Mouse (Mus musculus) thymus, adult 2 months (tissue): ENCODE results near the gene Angptl8. TPM values are rescaled to one million over a fixed set of nuclear protein-coding genes. Genes with fewer than 3 reads are reported as not detected.

Experiments used
- DNase-seq: peaks from one replicate; pipeline ENCODE4 v3.0.0; 2021
- H3K27ac ChIP-seq: fragments of 200-500 bp; 2 replicates; pipeline ENCODE4 v1.5.1; 2012; ENCODE audit warnings: low read length, control low read depth; ENCODE audit not compliant: control insufficient read depth, insufficient read depth
- H3K27me3 ChIP-seq: fragments of 200-500 bp; 2 replicates; pipeline ENCODE4 v1.6.1; 2012; ENCODE audit warnings: mild to moderate bottlenecking, low read length, moderate library complexity, mixed read lengths; ENCODE audit not compliant: control insufficient read depth, insufficient read depth
- H3K36me3 ChIP-seq: fragments of 200-500 bp; 2 replicates; pipeline ENCODE4 v1.6.1; 2012; ENCODE audit warnings: mild to moderate bottlenecking, low read length, moderate library complexity; ENCODE audit not compliant: control insufficient read depth, insufficient read depth
- H3K4me1 ChIP-seq: fragments of 200-500 bp; replicated peaks from 2 replicates; pipeline ENCODE4 v1.6.1; 2012; ENCODE audit warnings: low read length; ENCODE audit not compliant: control insufficient read depth, insufficient read depth
- H3K4me3 ChIP-seq: fragments of 200-500 bp; 2 replicates; pipeline ENCODE4 v1.5.1; 2012; ENCODE audit warnings: mild to moderate bottlenecking, low read length, control low read depth, moderate library complexity; ENCODE audit not compliant: control insufficient read depth, insufficient read depth
- CTCF ChIP-seq: fragments of 200-500 bp; IDR thresholded peaks from 2 replicates; pipeline ENCODE4 v1.5.1; 2012; ENCODE audit warnings: mild to moderate bottlenecking, control low read depth, low read length, moderate library complexity, borderline replicate concordance; ENCODE audit not compliant: control insufficient read depth, poor library complexity, insufficient read depth; ENCODE audit errors: extremely low read depth
- POLR2A ChIP-seq: fragments of 200-500 bp; IDR thresholded peaks from 2 replicates; pipeline ENCODE4 v1.6.1; 2012; ENCODE audit warnings: mild to moderate bottlenecking, low read length, control low read depth, moderate library complexity; ENCODE audit not compliant: control insufficient read depth, poor library complexity, insufficient read depth; ENCODE audit errors: extremely low read depth
- WGBS: fragments of 180-500 bp; shearing (Covaris S2); methylation state at CpG from one replicate; pipeline ENCODE4 v1.1.7; 2018; 5-methylcytosine and 5-hydroxymethylcytosine counted together
- polyA plus RNA-seq: library from polyadenylated mRNA; depleted of rRNA; stranded (reverse); fragments of >200 nt; gene quantifications from 2 replicates; pipeline ENCODE4 v1.2.3, GENCODE M21; 2012

Angptl8 gene
- polyA plus RNA-seq, 1 experiment, result 4.7 TPM

DNA sequence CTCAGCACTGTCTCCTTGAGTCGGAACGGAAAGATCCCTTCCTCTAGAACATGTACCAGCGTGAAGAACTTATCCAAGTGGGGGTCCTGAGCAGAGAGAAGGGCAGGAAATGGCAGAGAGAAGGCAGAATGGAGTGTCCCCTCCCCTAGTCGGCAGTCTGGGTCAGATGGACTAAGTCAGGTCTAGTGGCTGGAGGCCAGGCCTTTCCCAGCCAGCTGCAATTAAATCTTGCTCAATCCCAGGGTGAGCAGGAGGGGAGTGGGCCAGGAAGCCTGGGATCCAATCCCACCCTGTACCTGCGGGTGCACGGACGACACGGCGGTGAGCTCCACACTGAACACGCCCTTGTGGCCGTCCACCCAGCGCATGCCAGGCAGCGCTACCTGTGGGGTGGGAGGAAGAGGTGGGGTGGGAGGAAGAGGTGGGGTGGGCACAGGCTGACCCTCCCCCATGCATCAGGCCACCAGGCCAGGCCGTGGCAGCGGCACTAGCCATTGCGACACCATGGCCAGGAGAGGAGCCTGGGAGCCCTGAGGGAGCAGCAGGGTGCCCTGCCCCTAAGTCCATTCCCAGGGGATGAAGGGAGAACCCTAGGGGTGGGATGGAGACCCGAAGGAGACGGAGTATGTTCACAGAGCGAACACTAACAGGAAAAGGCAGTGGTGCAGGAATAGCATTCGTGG lies 3.6 kb upstream of the Angptl8 start:
- no peak overlapping the region for H3K27ac ChIP-seq
- no peak for DNase-seq
- H3K4me3 ChIP-seq, result no peak overlapping the region
- no peaks in the 10 kb centered on the region for H3K27me3 ChIP-seq
- WGBS, result 94% methylated on average over 20 of the region's 20 CpGs
- H3K4me1 ChIP-seq, result no peaks in the 10 kb centered on the region
- TF ChIP-seq POLR2A (no peak), CTCF (no peak)
- H3K36me3 ChIP-seq, result no peaks in the 10 kb centered on the region

GRCm38 (mm10) chr9:21837690-21838089 lies 2.4 kb downstream of the Angptl8 start:
- DNase-seq, result no peak
- WGBS, result 94% methylated on average over 2 of the region's 2 CpGs
- TF ChIP-seq CTCF (no peak), POLR2A (no peak)
- Histone ChIP-seq H3K4me3 (no peak overlapping the region), H3K27me3 (no peaks in the 10 kb centered on the region), H3K4me1 (no peaks in the 10 kb centered on the region), H3K36me3 (no peaks in the 10 kb centered on the region), H3K27ac (no peak overlapping the region)

DNA sequence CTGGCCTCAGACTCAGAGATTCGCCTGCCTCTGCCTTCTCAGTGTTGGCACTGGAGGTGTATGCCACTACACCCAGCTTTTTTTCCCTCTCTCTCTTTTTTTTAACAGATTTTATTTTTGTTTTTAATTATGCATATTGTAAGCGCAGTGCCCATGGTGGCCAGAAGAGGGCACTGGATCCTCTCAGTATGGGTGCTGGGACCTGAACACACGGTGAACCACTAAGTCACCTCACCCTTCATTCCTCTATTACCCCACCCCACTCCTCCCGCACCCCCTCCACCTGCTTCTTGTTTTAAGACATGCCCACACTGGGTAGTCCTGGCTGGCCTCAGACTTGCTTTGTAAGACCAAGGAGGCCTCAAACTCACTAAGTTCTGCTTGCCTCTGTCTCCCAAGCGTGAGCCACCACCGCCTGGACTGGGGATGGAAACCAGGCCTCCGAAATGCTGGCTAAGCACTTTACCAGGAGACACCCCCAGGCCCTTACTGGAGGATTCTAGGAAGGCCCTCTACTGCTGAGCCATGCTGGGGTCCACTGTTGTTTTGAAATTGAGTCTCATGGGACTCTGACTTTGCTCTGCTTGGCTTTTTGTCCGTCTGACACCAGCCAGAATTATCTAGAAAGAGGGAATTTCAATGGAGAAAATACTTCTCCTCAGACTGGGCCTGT lies 4.9 kb downstream of the Angptl8 start:
- Histone ChIP-seq H3K4me3 (no peak overlapping the region), H3K27me3 (no peaks in the 10 kb centered on the region), H3K4me1 (no peaks in the 10 kb centered on the region), H3K36me3 (no peaks in the 10 kb centered on the region), H3K27ac (no peak overlapping the region)
- no peak for TF ChIP-seq POLR2A
- peak; percentile 29; the same call in 1 of the 2 replicates for TF ChIP-seq CTCF
- 63% methylated on average over 8 of the region's 8 CpGs for WGBS
- DNase-seq, result peak; percentile 45

- H3K4me1 ChIP-seq, result no peaks in the 10 kb centered on the region
- H3K4me3 ChIP-seq, result no peak overlapping the region
- no peaks in the 10 kb centered on the region for H3K27me3 ChIP-seq
- no peak overlapping the region for H3K27ac ChIP-seq
- TF ChIP-seq CTCF (no peak), POLR2A (no peak)
- 95% methylated on average over 6 of the region's 6 CpGs for WGBS
- no peak for DNase-seq
- no peaks in the 10 kb centered on the region for H3K36me3 ChIP-seq
Measured at GRCm38 (mm10) chr9:21841340-21841739, 6.0 kb downstream of the Angptl8 start.

GRCm38 (mm10) chr9:21842391-21842790 lies 7.1 kb downstream of the Angptl8 start:
- Histone ChIP-seq H3K27me3 (no peaks in the 10 kb centered on the region), H3K36me3 (no peaks in the 10 kb centered on the region), H3K4me1 (no peaks in the 10 kb centered on the region), H3K4me3 (no peak overlapping the region), H3K27ac (no peak overlapping the region)
- DNase-seq, result no peak
- TF ChIP-seq CTCF, result no peak
- no peak for TF ChIP-seq POLR2A
- 82% methylated on average over 5 of the region's 5 CpGs for WGBS

- Histone ChIP-seq H3K4me3 (no peak overlapping the region), H3K27me3 (no peaks in the 10 kb centered on the region), H3K4me1 (no peaks in the 10 kb centered on the region), H3K36me3 (no peaks in the 10 kb centered on the region), H3K27ac (no peak overlapping the region)
- 89% methylated on average over 6 of the region's 6 CpGs for WGBS
- no peak for DNase-seq
- TF ChIP-seq CTCF (no peak), POLR2A (no peak)
Measured at GRCm38 (mm10) chr9:21843086-21843485, 7.8 kb downstream of the Angptl8 start.
